In the genomic region with DNA sequence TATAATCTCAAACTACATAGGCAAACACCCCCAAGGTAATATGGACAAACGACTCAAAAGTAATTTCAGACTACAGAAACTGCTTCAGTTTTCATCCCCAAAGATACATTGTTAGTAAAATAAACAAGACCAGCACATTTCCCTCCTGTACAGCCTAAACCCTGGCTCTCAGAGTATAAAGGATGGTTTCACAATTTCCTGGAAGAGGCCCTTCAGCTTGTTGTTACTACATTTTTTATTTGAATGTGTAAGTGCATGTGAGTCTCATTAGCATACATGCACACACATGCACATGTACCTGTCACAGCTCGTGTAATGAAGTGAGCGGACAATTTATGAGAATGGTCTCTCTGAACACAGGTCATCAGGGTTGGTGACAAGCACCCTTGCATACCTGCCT, we compare ENCODE assay signal across 14 mouse cellular contexts.
"Had no signal": no experiment of that assay in that cellular context is flagged by ENCODE, and none has a peak within 500 bp of the region (broad histone marks: within the 10 kb centered on the region; RNA-seq: fewer than 3 reads in every experiment).

No protein-coding gene starts in this region.

- DNase-seq: kidney, adult 18-20 months; kidney, adult 9 months; kidney, postnatal 14 days; kidney, postnatal 4 days; layer of hippocampus, adult 9-11 months; layer of hippocampus, postnatal 36 days; liver; liver, embryonic 13.5 days; lung, postnatal 14 days; lung, postnatal 4 days; midbrain, embryonic 14.5 days; thymus, adult 18-20 months; thymus, postnatal 36 days had no signal

- ATAC-seq: intestine, embryonic 15.5 days had no signal
